Mouse (Mus musculus) adrenal gland, postnatal 4 days (tissue): ENCODE data around the gene Alg5. TPM values are rescaled to one million over a fixed set of nuclear protein-coding genes. Genes with fewer than 3 reads are reported as not detected.

Experiments used
- DNase-seq, 2 experiments: peaks; one replicate each; pipeline ENCODE4 v3.0.0; 2021 to 2022; ENCODE audit warnings: low spot score in 2 of 2, mixed read lengths in 2 of 2
- total RNA-seq, 2 experiments: library from RNA; stranded (reverse); gene quantifications; 2 replicates each; pipeline ENCODE4 v1.2.3; 2021

Gene Alg5
- total RNA-seq, 2 experiments from 2014 or later = 38.5 to 41.2 TPM

- DNase-seq = no peak
These were observed 56.7 kb downstream of the Alg5 start for GRCm38 (mm10) chr3:54791822-54792677.

GRCm38 (mm10) chr3:54793762-54794161, 58.4 kb downstream of the Alg5 start:
- no peak for DNase-seq

GRCm38 (mm10) chr3:54795379-54795778, 60.0 kb downstream of the Alg5 start:
- no peak for DNase-seq

GRCm38 (mm10) chr3:54795806-54796205, 60.5 kb downstream of the Alg5 start:
- no peak for DNase-seq

GRCm38 (mm10) chr3:54797211-54797610, 61.9 kb downstream of the Alg5 start:
- no peak for DNase-seq

Other genes with a start within 250 kb of the Alg5 start
- gene Supt20, start 42.7 kb upstream of the Alg5 start, total RNA-seq = 10 to 100 TPM; 88.9 to 90.4 TPM
- gene Gm21958, start 21.2 kb upstream of the Alg5 start, total RNA-seq = not detected
- gene Exosc8, start 146 bp upstream of the Alg5 start, total RNA-seq = 10 to 100 TPM; 60.4 to 63.4 TPM
- 10 to 100 TPM; 22.9 to 24.8 TPM for gene Smad9, start 20.0 kb downstream of the Alg5 start, total RNA-seq
- 10 to 100 TPM; 30.5 to 36.7 TPM for gene Rfxap, start 72.3 kb downstream of the Alg5 start, total RNA-seq
- gene Sertm1, start 180.3 kb downstream of the Alg5 start, total RNA-seq = under 1 TPM in 1 of 2 experiments, not detected in 1; 0.20 TPM